12 mouse cellular contexts compared by ENCODE assay signal in the genomic region with DNA sequence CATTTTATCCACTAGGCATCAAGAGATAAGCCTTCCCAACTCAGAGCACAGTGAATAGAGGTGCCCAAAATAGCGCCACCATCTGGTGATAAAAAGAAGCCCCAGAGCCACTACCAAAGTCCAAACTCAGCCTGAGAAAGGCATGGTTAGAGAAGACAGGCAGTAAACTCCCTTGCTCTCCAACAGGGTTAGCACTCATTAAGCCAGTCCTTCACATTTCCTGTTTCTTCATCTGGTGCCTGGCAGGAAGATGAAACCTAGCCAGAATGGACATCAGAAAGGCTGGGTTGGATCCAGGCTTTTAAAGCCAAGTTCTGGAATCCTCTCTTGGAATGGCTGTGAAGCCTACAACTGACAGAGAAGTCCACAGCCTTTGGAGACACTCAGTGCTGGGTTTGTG.
DNase-seq lines count a peak whose midpoint lies in the region.
"Had no signal": no experiment of that assay in that cellular context is flagged by ENCODE, and none has a peak within 500 bp of the region (broad histone marks: within the 10 kb centered on the region; RNA-seq: fewer than 3 reads in every experiment).

No protein-coding gene starts in this region.

- DNase-seq in heart, adult 11 months = peak; percentile 88
- DNase-seq in heart, adult 9 months (ENCODE audit: low spot score in 2 of 2) = no peak
- DNase-seq in lung, postnatal 14 days = peak; percentile 28
- DNase-seq in lung, postnatal 4 days = no peak
- DNase-seq in cerebellum, adult 8-10 months = peak; percentile 80
- peak; percentile 41 for DNase-seq in lung, postnatal 36 days
- DNase-seq in embryo, embryonic 11 days = no peak
- no peak for DNase-seq in heart, postnatal 4 days
- DNase-seq: gastrocnemius, postnatal 10 days; heart, postnatal 10 days; liver, postnatal 0 days; spleen, adult 18-20 months had no signal

Comparison
In these comparisons a context has a peak if more than half of its experiments do, and no peak if none do; other contexts are left out.
1. DNase-seq: peak in heart, adult 11 months (single experiment), lung, postnatal 14 days (single experiment), cerebellum, adult 8-10 months (single experiment) and lung, postnatal 36 days (single experiment); none in heart, adult 9 months (0 of 2), lung, postnatal 4 days (0 of 2), embryo, embryonic 11 days (single experiment) and heart, postnatal 4 days (single experiment).